Mouse (Mus musculus) adrenal gland, postnatal 10 days (tissue): Measurements from ENCODE around the gene Adgrv1. TPM values are rescaled to one million over a fixed set of nuclear protein-coding genes. Genes with fewer than 3 reads are reported as not detected.

Experiments used
- DNase-seq: peaks from one replicate; pipeline ENCODE4 v3.0.0; 2021; ENCODE audit warnings: mixed read lengths
- total RNA-seq, 2 experiments: library from RNA; stranded (reverse); gene quantifications; 2 replicates each; pipeline ENCODE4 v1.2.3; 2021

Adgrv1 gene
- total RNA-seq, 2 experiments from 2014 or later = 1.6 to 2.3 TPM

- DNase-seq = no peak
These were observed 394.1 kb downstream of the Adgrv1 start for GRCm38 (mm10) chr13:81238855-81239254.

- peak; percentile 16 for DNase-seq
These were observed 395.0 kb downstream of the Adgrv1 start for GRCm38 (mm10) chr13:81237947-81238346.

- no peak for DNase-seq
These were observed 396.1 kb downstream of the Adgrv1 start for GRCm38 (mm10) chr13:81236758-81237395.

- DNase-seq = no peak
These were observed 398.9 kb downstream of the Adgrv1 start for GRCm38 (mm10) chr13:81234031-81234430.

- peak; percentile 76 for DNase-seq
These were observed 400.1 kb downstream of the Adgrv1 start for GRCm38 (mm10) chr13:81232839-81233238.

- DNase-seq = no peak
These were observed 402.8 kb downstream of the Adgrv1 start for GRCm38 (mm10) chr13:81230161-81230560.

- no peak for DNase-seq
These were observed 409.2 kb downstream of the Adgrv1 start for GRCm38 (mm10) chr13:81223768-81224167.

GRCm38 (mm10) chr13:81222377-81222776, 410.6 kb downstream of the Adgrv1 start:
- DNase-seq = no peak

GRCm38 (mm10) chr13:81211436-81211835, 421.5 kb downstream of the Adgrv1 start:
- peak; percentile 46 for DNase-seq

- peak; percentile 15 for DNase-seq
These were observed 422.4 kb downstream of the Adgrv1 start for GRCm38 (mm10) chr13:81210516-81210915.

GRCm38 (mm10) chr13:81209815-81210214, 423.1 kb downstream of the Adgrv1 start:
- DNase-seq = no peak

GRCm38 (mm10) chr13:81208106-81208613, 424.8 kb downstream of the Adgrv1 start:
- DNase-seq = no peak

GRCm38 (mm10) chr13:81181966-81182908, 450.7 kb downstream of the Adgrv1 start:
- DNase-seq = no peak

GRCm38 (mm10) chr13:81181459-81181858, 451.5 kb downstream of the Adgrv1 start:
- DNase-seq = no peak

- DNase-seq = no peak
These were observed 456.1 kb downstream of the Adgrv1 start for GRCm38 (mm10) chr13:81176820-81177219.

GRCm38 (mm10) chr13:81176071-81176470, 456.9 kb downstream of the Adgrv1 start:
- no peak for DNase-seq

GRCm38 (mm10) chr13:81171115-81171514, 461.8 kb downstream of the Adgrv1 start:
- DNase-seq = peak; percentile 15

- DNase-seq = no peak
These were observed 465.5 kb downstream of the Adgrv1 start for GRCm38 (mm10) chr13:81167450-81167849.

GRCm38 (mm10) chr13:81159808-81160207, 473.1 kb downstream of the Adgrv1 start:
- no peak for DNase-seq

GRCm38 (mm10) chr13:81155322-81155721, 477.6 kb downstream of the Adgrv1 start:
- DNase-seq = peak; percentile 64

- DNase-seq = no peak
These were observed 488.5 kb downstream of the Adgrv1 start for GRCm38 (mm10) chr13:81144434-81144833.

- DNase-seq = no peak
These were observed 490.6 kb downstream of the Adgrv1 start for GRCm38 (mm10) chr13:81142268-81142884.
